Mouse (Mus musculus) Patski (cell line): ENCODE results near the gene Hist1h4a. TPM values are rescaled to one million over a fixed set of nuclear protein-coding genes. Genes with fewer than 3 reads are reported as not detected.

Experiments used
- ATAC-seq: fragments of 100-300 bp; one replicate; pipeline ENCODE4 v1.8.0; 2021
- CTCF ChIA-PET: fragments of 350-600 bp; sonication (Branson Sonifier 250); formaldehyde crosslinking; loops from one replicate; lab custom pipeline; 2022; ENCODE audit warnings: inconsistent platforms; lab: Charles Lee
- POLR2A ChIA-PET: fragments of 350-600 bp; sonication (Branson Sonifier 250); formaldehyde crosslinking; loops from one replicate; lab custom pipeline; 2022; ENCODE audit warnings: antibody characterized with exemption, inconsistent platforms; lab: Charles Lee
- DNase-seq: peaks from one replicate; pipeline ENCODE4 v3.0.0-alpha.2; 2011; ENCODE audit warnings: low read depth, low spot score
- H3K27me3 ChIP-seq: fragments of 371-371 bp; one replicate; pipeline ENCODE4 v1.5.1; 2021
- CTCF ChIP-seq: fragments of 100-300 bp; IDR thresholded peaks from one replicate; pipeline ENCODE4 v1.5.1; 2021
- in situ Hi-C: fragments of 300-500 bp; cut with MboI; formaldehyde crosslinking; loops from 3 replicates; pipeline ENCODE4 v1.11.1; 2018; ENCODE audit warnings: low pct_unique_long_range_greater_than_20kb, mixed read lengths
- polyA plus RNA-seq: library from polyadenylated mRNA; unstranded; gene quantifications from one replicate; pipeline ENCODE4 v1.2.3, GENCODE M21; 2021

The Hist1h4a gene
- polyA plus RNA-seq, 1 experiment from 2014 or later: 0.13 TPM

GRCm38 (mm10) chr13:23738677-23739068 lies 22.4 kb downstream of the Hist1h4a start, which contains the start of gene Hist1h1c:
Hist1h1c (plus strand) TSS chr13:23738808.
- DNase-seq (no peak), ATAC-seq (peak; percentile 68)
- CTCF ChIA-PET: interaction anchor here (1.4 to 15.1 kb wide), 2 partner anchors 13 to 39 kb away, joined by 3 to 137 read pairs; partner anchors contain the start of genes Hist1h3b and Hist1h4c
- POLR2A ChIA-PET: no interaction called here
- in situ Hi-C loops: loop anchor here (10.0 to 25.0 kb wide), 2 partner anchors 114 to 301 kb away; partner anchors contain the start of genes Hist1h1e and Hist1h2be
- no peak for TF ChIP-seq CTCF
- H3K27me3 ChIP-seq: no peaks in the 10 kb centered on the region

DNA sequence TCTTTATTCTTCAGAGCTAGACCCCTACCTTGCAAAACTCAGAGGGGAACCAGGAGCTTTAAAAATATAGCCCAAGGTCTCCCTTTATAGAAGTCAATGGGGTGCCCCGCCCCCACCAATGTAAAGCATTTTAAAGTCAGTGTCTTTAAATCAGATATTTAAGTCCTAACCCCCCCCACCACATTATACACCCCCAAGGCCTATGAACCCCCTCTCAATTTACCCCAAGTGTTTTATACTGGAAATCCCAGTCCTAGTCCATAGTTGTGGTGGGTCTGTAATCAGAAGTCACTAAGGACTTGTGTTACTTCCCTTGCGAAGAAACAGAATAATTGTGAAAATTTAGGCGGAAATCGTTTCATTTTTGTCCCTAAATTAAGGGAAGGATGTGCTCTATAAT lies 23.0 kb downstream of the Hist1h4a start:
- TF ChIP-seq CTCF: no peak
- CTCF ChIA-PET: interaction anchor here (1.3 to 15.1 kb wide), 2 partner anchors 11 to 38 kb away, joined by 5 to 137 read pairs; partner anchors contain the start of gene Hist1h4c
- DNase-seq: no peak
- in situ Hi-C loops: loop anchor here (10.0 to 25.0 kb wide), 2 partner anchors 113 to 301 kb away; partner anchors contain the start of genes Hist1h1e and Hist1h2be
- no peak for ATAC-seq
- POLR2A ChIA-PET: no interaction called here
- no peaks in the 10 kb centered on the region for H3K27me3 ChIP-seq

GRCm38 (mm10) chr13:23737091-23737490 lies 23.9 kb downstream of the Hist1h4a start:
- ATAC-seq (no peak), DNase-seq (no peak)
- no peak for TF ChIP-seq CTCF
- ChIA-PET CTCF (interaction anchor here (1.0 to 15.1 kb wide), 5 partner anchors 10 to 37 kb away, joined by 3 to 137 read pairs (median 4); partner anchors contain the start of gene Hist1h4c), POLR2A (interaction anchor here (0.7 kb wide), 1 partner anchor 53 kb away, joined by 3 read pairs; the partner anchor contains the start of gene Hist1h2bc)
- in situ Hi-C loops: loop anchor here (10.0 to 25.0 kb wide), 2 partner anchors 112 to 300 kb away; partner anchors contain the start of genes Hist1h1e and Hist1h2be
- no peaks in the 10 kb centered on the region for H3K27me3 ChIP-seq

DNA sequence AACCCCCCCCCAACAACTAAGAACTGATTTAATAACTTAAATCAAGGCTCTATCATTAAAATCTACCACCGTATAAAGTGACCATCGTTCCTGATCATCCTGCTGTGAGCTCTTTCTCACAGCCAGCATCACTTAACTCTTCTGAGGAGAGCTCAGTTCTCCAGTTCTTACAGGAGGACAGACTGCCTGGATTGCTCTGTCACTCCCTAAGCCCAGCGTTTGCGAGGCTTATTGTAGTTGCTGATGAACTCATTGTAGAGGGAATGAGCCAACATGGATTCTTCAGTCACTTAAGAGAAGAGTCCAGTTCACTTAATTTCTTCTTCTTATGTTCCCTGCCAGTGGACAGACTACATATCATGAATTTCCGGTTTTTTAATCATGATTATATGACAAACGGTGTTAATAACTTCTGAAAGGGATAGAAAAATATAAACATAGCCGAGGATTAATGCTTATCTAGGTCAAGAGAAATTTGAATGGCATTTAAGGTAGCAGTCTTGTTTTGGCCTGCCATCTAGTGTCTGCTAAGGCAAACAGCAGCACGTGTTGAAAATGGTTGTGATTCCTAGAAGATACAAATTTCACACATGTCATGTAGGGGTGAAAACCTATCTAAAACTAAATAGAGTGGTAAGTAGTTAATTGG lies 28.8 kb downstream of the Hist1h4a start:
- DNase-seq: no peak
- H3K27me3 ChIP-seq: no peaks in the 10 kb centered on the region
- peak; percentile 81 for TF ChIP-seq CTCF
- POLR2A ChIA-PET: interaction anchor here (3.5 kb wide), 1 partner anchor 31 kb away, joined by 12 read pairs; no protein-coding TSS in a partner anchor
- CTCF ChIA-PET: interaction anchor here (0.9 to 15.1 kb wide), 4 partner anchors 21 to 49 kb away, joined by 3 to 137 read pairs (median 12); partner anchors contain the start of genes Hist1h2ac, Hist1h2bc and Hist1h4c
- in situ Hi-C loops: loop anchor here (10.0 to 25.0 kb wide), 2 partner anchors 107 to 295 kb away; partner anchors contain the start of genes Hist1h1e and Hist1h2be
- no peak for ATAC-seq

DNA sequence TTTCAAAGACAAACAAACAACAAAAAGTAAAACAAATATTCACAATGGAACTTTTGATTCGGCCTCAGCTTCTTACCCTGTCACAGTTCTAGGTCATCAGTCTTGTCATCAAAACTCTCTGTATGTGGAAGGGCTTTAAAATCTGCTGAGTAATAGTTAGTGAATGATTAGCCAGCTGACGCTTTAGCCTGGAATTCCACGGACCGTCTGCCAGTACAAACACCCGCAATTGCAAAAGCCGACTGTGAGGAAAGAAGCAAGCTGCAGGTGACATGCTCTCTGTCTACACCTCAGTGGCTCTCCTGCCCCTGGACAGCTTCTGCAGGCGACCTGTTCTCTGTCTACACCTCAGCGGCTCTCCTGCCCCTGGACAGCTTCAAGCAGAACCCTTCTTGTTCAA lies 30.6 kb downstream of the Hist1h4a start:
- ChIA-PET POLR2A (interaction anchor here (0.6 to 1.2 kb wide), 3 partner anchors 30 to 41 kb away, joined by 3 to 4 read pairs (median 3); no protein-coding TSS in a partner anchor), CTCF (interaction anchor here (3.3 to 4.6 kb wide), 2 partner anchors 22 to 29 kb away, joined by 21 to 23 read pairs; no protein-coding TSS in a partner anchor)
- H3K27me3 ChIP-seq: no peaks in the 10 kb centered on the region
- ATAC-seq: peak; percentile 82
- DNase-seq: peak; percentile 91
- in situ Hi-C loops: loop anchor here (10.0 to 25.0 kb wide), 2 partner anchors 106 to 293 kb away; partner anchors contain the start of genes Hist1h1e and Hist1h2be
- TF ChIP-seq CTCF: no peak

GRCm38 (mm10) chr13:23729706-23730105 lies 31.3 kb downstream of the Hist1h4a start:
- no peak for DNase-seq
- POLR2A ChIA-PET: interaction anchor here (0.7 to 0.8 kb wide), 2 partner anchors 17 to 40 kb away, joined by 3 read pairs; no protein-coding TSS in a partner anchor
- TF ChIP-seq CTCF: no peak
- ATAC-seq: no peak
- in situ Hi-C loops: loop anchor here (10.0 to 25.0 kb wide), 2 partner anchors 105 to 292 kb away; partner anchors contain the start of genes Hist1h1e and Hist1h2be
- CTCF ChIA-PET: interaction anchor here (3.3 to 4.6 kb wide), 2 partner anchors 21 to 28 kb away, joined by 21 to 23 read pairs; no protein-coding TSS in a partner anchor
- no peaks in the 10 kb centered on the region for H3K27me3 ChIP-seq

DNA sequence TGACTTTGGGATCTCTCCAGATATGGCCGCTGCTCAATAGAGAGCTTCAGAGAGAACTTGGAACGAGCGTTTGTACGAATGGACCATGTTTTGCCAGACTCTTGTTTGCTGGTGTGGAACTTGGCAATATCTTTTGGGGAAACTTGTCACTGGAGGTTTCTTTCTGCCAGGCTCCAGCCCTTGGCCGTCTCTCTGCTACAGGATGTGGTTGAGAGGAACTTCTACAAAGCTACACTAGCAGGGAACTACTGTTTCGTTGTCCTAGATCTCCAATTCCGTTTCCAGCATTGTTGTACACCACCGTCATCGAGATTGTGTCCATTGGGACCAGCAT lies 31.9 kb downstream of the Hist1h4a start:
- in situ Hi-C loops: loop anchor here (25.0 kb wide), 1 partner anchor 292 kb away; no protein-coding TSS in a partner anchor
- ATAC-seq: no peak
- TF ChIP-seq CTCF: no peak
- no peak for DNase-seq
- H3K27me3 ChIP-seq: no peaks in the 10 kb centered on the region
- ChIA-PET CTCF (interaction anchor here (3.3 to 4.6 kb wide), 2 partner anchors 21 to 28 kb away, joined by 21 to 23 read pairs; no protein-coding TSS in a partner anchor), POLR2A (no interaction called here)

- TF ChIP-seq CTCF: no peak
- in situ Hi-C loops: loop anchor here (25.0 kb wide), 1 partner anchor 291 kb away; no protein-coding TSS in a partner anchor
- no peak for DNase-seq
- H3K27me3 ChIP-seq: no peaks in the 10 kb centered on the region
- ATAC-seq: no peak
- ChIA-PET CTCF (interaction anchor here (3.3 kb wide), 1 partner anchor 27 kb away, joined by 23 read pairs; no protein-coding TSS in a partner anchor), POLR2A (no interaction called here)
Measured at GRCm38 (mm10) chr13:23728472-23729191, 32.4 kb downstream of the Hist1h4a start.

- ChIA-PET CTCF (interaction anchor here (1.0 kb wide), 1 partner anchor 23 kb away, joined by 3 read pairs; no protein-coding TSS in a partner anchor), POLR2A (no interaction called here)
- in situ Hi-C loops: loop anchor here (25.0 kb wide), 1 partner anchor 288 kb away; no protein-coding TSS in a partner anchor
- no peaks in the 10 kb centered on the region for H3K27me3 ChIP-seq
- DNase-seq (no peak), ATAC-seq (no peak)
- no peak for TF ChIP-seq CTCF
Measured at GRCm38 (mm10) chr13:23725213-23725612, 35.8 kb downstream of the Hist1h4a start.
